Mouse (Mus musculus) lung, adult 2 months (tissue): Measurements from ENCODE around the gene Ppp1r12c.

ENCODE experiments used
- CTCF ChIP-seq: fragments of 200-500 bp; IDR thresholded peaks from 2 replicates; pipeline ENCODE4 v1.5.1; 2011; ENCODE audit warnings: mild to moderate bottlenecking, low read length, control low read depth; ENCODE audit not compliant: insufficient read depth
- POLR2A ChIP-seq: fragments of 200-500 bp; IDR thresholded peaks from 2 replicates; pipeline ENCODE4 v1.6.1; 2011; ENCODE audit warnings: low read depth, mild to moderate bottlenecking, control low read depth, low read length, borderline replicate concordance; ENCODE audit errors: extremely low read depth

DNA sequence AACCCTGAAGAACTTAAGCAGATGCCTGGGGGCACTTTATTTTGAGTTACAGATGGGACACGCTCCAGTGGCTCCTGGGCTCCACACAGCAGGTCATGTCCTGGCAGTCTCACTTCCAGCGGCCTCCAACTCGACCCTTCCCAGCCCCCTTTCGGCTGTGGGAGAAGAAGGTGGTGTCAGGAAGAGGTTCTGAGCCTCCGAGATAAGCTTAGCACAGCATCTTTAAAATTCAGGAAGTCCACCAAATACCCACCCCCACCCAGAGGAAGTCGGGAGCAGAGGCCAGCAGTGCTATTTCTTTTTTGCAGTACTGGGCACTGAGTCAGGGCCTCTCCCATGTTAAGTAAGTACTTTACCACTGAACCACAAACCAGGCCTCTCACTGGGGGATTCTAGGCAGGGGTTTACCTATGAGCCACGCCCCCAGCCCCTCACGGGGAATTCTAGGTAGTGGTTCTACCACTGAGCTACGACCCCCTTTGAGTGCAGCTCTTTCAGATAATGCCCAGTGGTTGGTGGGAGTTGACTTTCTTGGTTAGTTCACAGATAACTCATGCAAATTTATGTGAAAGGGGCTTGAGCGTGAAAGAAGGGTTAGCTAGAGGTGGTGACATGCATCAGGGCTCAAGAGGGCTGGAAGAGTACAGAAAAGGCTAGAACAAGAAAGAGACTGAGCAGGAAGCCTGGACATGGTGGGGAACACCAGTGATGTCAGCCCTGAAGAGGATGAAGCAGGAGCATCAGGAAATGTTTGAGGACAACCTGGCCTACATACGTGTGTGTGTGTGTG lies 3.4 kb upstream of the Ppp1r12c start:
- no peak for TF ChIP-seq CTCF
- TF ChIP-seq POLR2A: no peak
